Mouse (Mus musculus) lung, embryonic 15.5 days (tissue): ENCODE data around the gene Xbp1. TPM values are rescaled to one million over a fixed set of nuclear protein-coding genes. Genes with fewer than 3 reads are reported as not detected.
"Not testable (repeated sequence)": the region's sequence is repeated elsewhere in the genome, so short reads cannot be mapped to it uniquely, and the experiment has no call there.

ENCODE experiments used
- ATAC-seq: fragments of 200-750 bp; cut with Nextera tagmentation; 2 replicates; pipeline ENCODE4 v1.8.0; 2017; ENCODE audit warnings: moderate number of reproducible peaks, borderline replicate concordance; ENCODE audit not compliant: low FRiP score, low TSS enrichment; ENCODE audit errors: extremely low read depth
- H3K27ac ChIP-seq: fragments of 300-500 bp; sonication (generic); 2 replicates; pipeline ENCODE4 v1.5.1; 2015; ENCODE audit warnings: moderate library complexity, mild to moderate bottlenecking, inconsistent platforms
- H3K27me3 ChIP-seq: fragments of 300-500 bp; sonication (generic); 2 replicates; pipeline ENCODE4 v1.6.1; 2015; ENCODE audit warnings: inconsistent platforms
- H3K36me3 ChIP-seq: fragments of 300-500 bp; sonication (generic); 2 replicates; pipeline ENCODE4 v1.6.1; 2015; ENCODE audit warnings: inconsistent platforms
- H3K4me1 ChIP-seq: fragments of 300-500 bp; sonication (generic); 2 replicates; pipeline ENCODE4 v1.6.1; 2015; ENCODE audit warnings: inconsistent platforms
- H3K4me2 ChIP-seq: fragments of 300-500 bp; sonication (generic); 2 replicates; pipeline ENCODE4 v1.6.1; 2015; ENCODE audit warnings: inconsistent platforms, mild to moderate bottlenecking, moderate library complexity
- H3K4me3 ChIP-seq: fragments of 300-500 bp; sonication (generic); 2 replicates; pipeline ENCODE4 v1.5.1; 2015; ENCODE audit warnings: mild to moderate bottlenecking, inconsistent platforms
- H3K9ac ChIP-seq: fragments of 300-500 bp; sonication (generic); 2 replicates; pipeline ENCODE4 v1.6.1; 2015; ENCODE audit warnings: inconsistent platforms
- H3K9me3 ChIP-seq: fragments of 300-500 bp; sonication (generic); 2 replicates; pipeline ENCODE4 v1.6.1; 2016; ENCODE audit warnings: inconsistent platforms
- WGBS: fragments of 180-500 bp; shearing (Covaris S2); methylation state at CpG from one replicate; pipeline ENCODE4 v1.1.7; 2015; 5-methylcytosine and 5-hydroxymethylcytosine counted together
- polyA plus RNA-seq: library from polyadenylated mRNA; unstranded; fragments of >200 nt; fragmentation: Nextera tagmentation; extraction: Ambion mirVana; gene quantifications from 2 replicates; pipeline ENCODE4 v1.2.1, GENCODE M21; 2015

Xbp1 gene
- 211 and 229 TPM in 2 replicates for polyA plus RNA-seq

- no peaks in the 10 kb centered on the region for H3K9me3 ChIP-seq
- H3K4me2 ChIP-seq = peak within 1 kb of the TSS; percentile 76
- H3K9ac ChIP-seq = peak within 1 kb of the TSS; percentile 99
- ATAC-seq = peak; percentile 99
- peak within 1 kb of the TSS; percentile 88 for H3K4me3 ChIP-seq
- 0% methylated on average over 66 of the region's 72 CpGs for WGBS
- H3K4me1 ChIP-seq = peaks cover 23% of the 10 kb centered on the region
- no peaks in the 10 kb centered on the region for H3K27me3 ChIP-seq
- H3K27ac ChIP-seq = peak within 1 kb of the TSS; percentile 94
- peaks cover 33% of the 10 kb centered on the region for H3K36me3 ChIP-seq
These were observed at the start of gene Xbp1 for GRCm38 (mm10) chr11:5520412-5521265. TSS of gene Xbp1 (plus strand) at chr11:5520659.

GRCm38 (mm10) chr11:5474130-5474529 lies 46.3 kb upstream of the Xbp1 start:
- 6% methylated on average over 5 of the region's 5 CpGs for WGBS
- no peak overlapping the region for H3K4me2 ChIP-seq

GRCm38 (mm10) chr11:5475556-5476118 lies 44.8 kb upstream of the Xbp1 start:
- H3K27ac ChIP-seq, H3K27me3 ChIP-seq, H3K9ac ChIP-seq, H3K4me1 ChIP-seq, H3K9me3 ChIP-seq, H3K4me2 ChIP-seq, ATAC-seq, H3K4me3 ChIP-seq, H3K36me3 ChIP-seq: not testable (repeated sequence)
- 94% methylated on average over 2 of the region's 2 CpGs for WGBS

More at GRCm38 (mm10) chr11:5474130-5474529, 46.3 kb upstream of the Xbp1 start:
- no peak for ATAC-seq
- no peaks in the 10 kb centered on the region for H3K27me3 ChIP-seq
- no peak overlapping the region for H3K9ac ChIP-seq
- no peak overlapping the region for H3K4me3 ChIP-seq
- no peak overlapping the region for H3K27ac ChIP-seq
- no peaks in the 10 kb centered on the region for H3K9me3 ChIP-seq
- no peaks in the 10 kb centered on the region for H3K36me3 ChIP-seq
- no peaks in the 10 kb centered on the region for H3K4me1 ChIP-seq

- Histone ChIP-seq H3K9me3 (no peaks in the 10 kb centered on the region), H3K4me2 (no peak overlapping the region), H3K27ac (no peak overlapping the region), H3K4me3 (no peak overlapping the region), H3K36me3 (no peaks in the 10 kb centered on the region), H3K9ac (no peak overlapping the region), H3K27me3 (no peaks in the 10 kb centered on the region), H3K4me1 (no peaks in the 10 kb centered on the region)
- 76% methylated on average over 4 of the region's 4 CpGs for WGBS
- no peak for ATAC-seq
These were observed 43.7 kb upstream of the Xbp1 start for GRCm38 (mm10) chr11:5476806-5477205.

GRCm38 (mm10) chr11:5478193-5478592 lies 42.3 kb upstream of the Xbp1 start:
- no peak for ATAC-seq
- H3K4me1 ChIP-seq = no peaks in the 10 kb centered on the region
- 69% methylated on average over 7 of the region's 7 CpGs for WGBS
- no peak overlapping the region for H3K4me3 ChIP-seq
- no peaks in the 10 kb centered on the region for H3K27me3 ChIP-seq
- no peak overlapping the region for H3K9ac ChIP-seq
- no peak overlapping the region for H3K27ac ChIP-seq
- no peak overlapping the region for H3K4me2 ChIP-seq
- no peaks in the 10 kb centered on the region for H3K9me3 ChIP-seq
- H3K36me3 ChIP-seq = no peaks in the 10 kb centered on the region

GRCm38 (mm10) chr11:5478831-5479230 lies 41.6 kb upstream of the Xbp1 start:
- Histone ChIP-seq H3K36me3 (no peaks in the 10 kb centered on the region), H3K4me3 (no peak overlapping the region), H3K4me1 (no peaks in the 10 kb centered on the region), H3K27ac (no peak overlapping the region), H3K9me3 (no peaks in the 10 kb centered on the region), H3K27me3 (no peaks in the 10 kb centered on the region), H3K4me2 (no peak overlapping the region), H3K9ac (no peak overlapping the region)
- whole genome bisulfite sequencing = 83% methylated on average over 3 of the region's 3 CpGs
- no peak for ATAC-seq

GRCm38 (mm10) chr11:5482581-5482980 lies 37.9 kb upstream of the Xbp1 start:
- Histone ChIP-seq H3K4me2 (no peak overlapping the region), H3K4me3 (no peak overlapping the region), H3K9ac (no peak overlapping the region), H3K9me3 (no peaks in the 10 kb centered on the region), H3K27ac (no peak overlapping the region), H3K36me3 (no peaks in the 10 kb centered on the region), H3K4me1 (peaks cover 5% of the 10 kb centered on the region; the same call in 1 of the 2 replicates), H3K27me3 (no peaks in the 10 kb centered on the region)
- ATAC-seq = no peak
- 82% methylated on average over 13 of the region's 13 CpGs for WGBS

- Histone ChIP-seq H3K27ac (peak overlapping the region; percentile 30; the same call in 1 of the 2 replicates), H3K27me3 (no peaks in the 10 kb centered on the region), H3K4me1 (peaks cover 5% of the 10 kb centered on the region; the same call in 1 of the 2 replicates), H3K9me3 (no peaks in the 10 kb centered on the region), H3K4me3 (peak overlapping the region; percentile 42), H3K4me2 (peak overlapping the region; percentile 70), H3K36me3 (no peaks in the 10 kb centered on the region), H3K9ac (peak overlapping the region; percentile 44)
- WGBS = 11% methylated on average over 15 of the region's 15 CpGs
- peak; percentile 72; the same call in 1 of the 2 replicates for ATAC-seq
These were observed 35.1 kb upstream of the Xbp1 start for GRCm38 (mm10) chr11:5485193-5486011.

- H3K4me2 ChIP-seq, H3K36me3 ChIP-seq, H3K4me3 ChIP-seq, H3K4me1 ChIP-seq, ATAC-seq, H3K9me3 ChIP-seq, H3K27ac ChIP-seq, H3K9ac ChIP-seq, H3K27me3 ChIP-seq: not testable (repeated sequence)
- WGBS = 79% methylated on average over 10 of the region's 10 CpGs
These were observed 31.0 kb upstream of the Xbp1 start for GRCm38 (mm10) chr11:5489433-5489832.

- Histone ChIP-seq H3K36me3 (no peaks in the 10 kb centered on the region), H3K9me3 (no peaks in the 10 kb centered on the region), H3K9ac (no peak overlapping the region), H3K4me2 (no peak overlapping the region), H3K27me3 (no peaks in the 10 kb centered on the region), H3K4me1 (no peaks in the 10 kb centered on the region), H3K4me3 (no peak overlapping the region), H3K27ac (no peak overlapping the region)
- WGBS = 74% methylated on average over 10 of the region's 10 CpGs
- ATAC-seq = no peak
These were observed 29.3 kb upstream of the Xbp1 start for GRCm38 (mm10) chr11:5490989-5491656.

GRCm38 (mm10) chr11:5491912-5492311 lies 28.5 kb upstream of the Xbp1 start:
- Histone ChIP-seq H3K36me3 (no peaks in the 10 kb centered on the region), H3K4me1 (no peaks in the 10 kb centered on the region), H3K4me3 (no peak overlapping the region), H3K9me3 (no peaks in the 10 kb centered on the region), H3K4me2 (no peak overlapping the region), H3K9ac (no peak overlapping the region), H3K27me3 (no peaks in the 10 kb centered on the region), H3K27ac (no peak overlapping the region)
- ATAC-seq = no peak
- WGBS = 15% methylated on average over 7 of the region's 7 CpGs
